Mouse (Mus musculus) NIH3T3 (cell line): ENCODE data around the gene Olfr1512.
"Not testable (repeated sequence)": the region's sequence is repeated elsewhere in the genome, so short reads cannot be mapped to it uniquely, and the experiment has no call there.

Experiments
- DNase-seq: peaks from one replicate; pipeline ENCODE4 v3.0.0-alpha.2; 2012; ENCODE audit warnings: low read depth

Olfr1512 gene

DNA sequence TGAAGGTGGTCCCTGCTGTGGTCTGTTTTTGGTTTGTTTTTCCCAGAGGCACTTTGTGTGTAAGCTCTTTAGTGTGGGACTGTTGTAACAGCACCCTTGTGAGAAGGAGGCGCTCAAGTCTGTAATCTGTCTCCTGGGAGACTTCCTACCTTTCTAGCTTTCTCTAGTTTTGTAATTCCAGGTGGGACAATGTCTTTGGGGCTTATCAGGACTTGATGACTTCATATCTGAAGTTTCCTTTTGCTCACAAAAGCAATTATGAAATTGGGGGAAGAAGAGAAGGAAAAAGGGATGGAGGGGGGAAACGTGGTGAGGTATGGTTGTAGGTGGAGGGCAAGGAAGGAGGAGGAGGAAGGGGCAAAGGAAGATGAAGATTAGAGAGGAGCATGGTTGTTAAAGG lies at the start of gene Olfr1512:
Gene Olfr1512 (minus strand): TSS at position 101 of the 400 bp plus-strand sequence.
- no peak for DNase-seq

DNA sequence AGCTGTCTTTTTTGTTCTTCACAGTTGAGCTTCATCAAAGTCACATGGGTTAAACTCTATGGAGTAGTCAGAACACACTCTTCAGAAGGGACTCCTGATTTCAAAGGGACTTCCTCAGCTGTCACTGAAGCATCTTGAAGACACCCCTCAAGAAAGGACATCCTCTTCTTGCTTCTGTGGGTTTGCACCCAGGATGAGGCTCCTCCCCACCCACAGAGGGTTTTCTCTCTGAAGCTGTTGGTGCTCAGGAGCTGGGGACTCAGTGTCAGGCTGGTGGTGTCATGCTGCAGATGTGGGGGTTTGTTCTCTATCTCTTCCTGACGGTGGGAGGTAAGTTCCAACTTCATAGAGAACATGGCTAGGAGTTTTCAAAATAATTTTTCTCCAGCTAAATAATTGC lies 48.7 kb upstream of the Olfr1512 start:
- DNase-seq = no peak

DNA sequence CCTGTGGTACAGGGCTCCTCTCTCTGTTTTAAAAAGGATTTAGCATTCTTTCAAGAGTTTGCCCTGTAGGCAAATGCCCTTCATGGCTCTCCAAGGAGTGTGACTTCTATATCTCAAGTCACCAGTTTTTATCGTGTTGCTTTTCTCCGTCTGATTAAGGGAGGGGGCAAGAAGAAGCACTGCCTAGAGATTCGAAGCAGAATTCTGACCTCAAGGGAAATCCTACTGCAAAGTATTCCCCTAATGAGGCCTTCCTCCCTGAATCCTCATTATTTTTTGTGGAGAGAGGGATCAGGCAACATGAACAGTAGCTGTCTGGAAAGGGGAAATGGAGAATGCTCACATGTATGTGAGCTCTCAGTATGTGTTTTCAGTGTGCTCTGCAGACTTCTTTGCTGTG lies 35.3 kb upstream of the Olfr1512 start, which contains the start of gene Olfr1510:
Gene Olfr1510 (minus strand): TSS at position 101 of the 400 bp plus-strand sequence.
- DNase-seq = no peak

DNA sequence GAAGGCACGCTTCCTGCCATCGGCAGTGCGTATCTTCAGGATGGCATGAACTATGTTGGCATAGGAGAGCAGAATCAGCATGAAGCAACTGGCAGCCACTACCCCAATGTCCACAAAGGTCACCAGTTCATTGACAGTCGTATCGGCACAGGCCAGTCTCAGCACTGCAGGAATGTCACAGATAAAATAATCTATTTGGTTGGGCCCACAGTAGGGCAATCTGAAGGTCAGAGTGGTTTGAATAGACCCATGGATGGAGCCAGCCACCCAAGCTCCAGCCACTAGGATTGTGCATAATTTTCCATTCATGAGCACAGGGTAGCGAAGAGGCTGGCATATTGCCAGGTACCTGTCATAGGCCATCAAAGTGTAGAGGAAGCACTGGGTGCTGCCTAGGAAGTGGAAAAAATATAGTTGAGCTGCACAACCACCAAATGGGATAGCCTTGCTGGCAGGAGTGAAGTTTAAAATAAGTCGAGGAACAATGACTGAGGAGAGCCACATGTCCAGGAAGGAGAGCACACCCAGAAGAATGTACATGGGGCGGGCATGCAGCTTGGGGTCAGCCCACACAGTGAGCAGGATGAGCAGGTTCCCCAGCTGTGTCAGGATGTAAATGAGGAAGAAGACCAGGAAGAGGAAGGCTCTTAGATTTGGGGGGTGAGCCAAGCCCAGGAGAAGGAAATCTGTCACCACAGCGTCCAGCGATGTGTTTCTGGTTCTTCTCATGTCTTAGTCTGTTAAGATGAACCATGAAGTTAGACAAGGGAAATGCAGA lies 31.4 kb upstream of the Olfr1512 start:
- DNase-seq = not testable (repeated sequence)

- DNase-seq = no peak
Observed at GRCm38 (mm10) chr14:52397279-52397678, 18.3 kb upstream of the Olfr1512 start, which contains the start of gene Olfr1511. Gene Olfr1511, minus strand, starts transcription at chr14:52397379.

DNA sequence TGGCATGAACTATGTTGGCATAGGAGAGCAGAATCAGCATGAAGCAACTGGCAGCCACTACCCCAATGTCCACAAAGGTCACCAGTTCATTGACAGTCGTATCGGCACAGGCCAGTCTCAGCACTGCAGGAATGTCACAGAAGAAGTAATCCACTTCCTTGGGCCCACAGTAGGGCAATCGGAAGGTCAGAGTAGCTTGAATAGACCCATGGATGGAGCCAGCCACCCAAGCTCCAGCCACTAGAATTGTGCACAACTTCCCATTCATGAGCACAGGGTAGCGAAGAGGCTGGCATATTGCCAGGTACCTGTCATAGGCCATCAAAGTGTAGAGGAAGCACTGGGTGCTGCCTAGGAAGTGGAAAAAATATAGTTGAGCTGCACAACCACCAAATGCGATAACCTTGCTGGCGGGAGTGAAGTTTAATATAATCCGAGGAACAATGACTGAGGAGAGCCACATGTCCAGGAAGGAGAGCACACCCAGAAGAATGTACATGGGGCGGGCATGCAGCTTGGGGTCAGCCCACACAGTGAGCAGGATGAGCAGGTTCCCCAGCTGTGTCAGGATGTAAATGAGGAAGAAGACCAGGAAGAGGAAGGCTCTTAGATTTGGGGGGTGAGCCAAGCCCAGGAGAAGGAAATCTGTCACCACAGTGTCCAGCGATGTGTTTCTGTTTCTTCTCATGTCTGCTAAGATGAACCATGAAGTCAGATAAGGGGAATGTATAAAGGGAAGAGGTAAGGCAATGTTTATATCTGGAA lies 11.3 kb upstream of the Olfr1512 start:
- not testable (repeated sequence) for DNase-seq

DNA sequence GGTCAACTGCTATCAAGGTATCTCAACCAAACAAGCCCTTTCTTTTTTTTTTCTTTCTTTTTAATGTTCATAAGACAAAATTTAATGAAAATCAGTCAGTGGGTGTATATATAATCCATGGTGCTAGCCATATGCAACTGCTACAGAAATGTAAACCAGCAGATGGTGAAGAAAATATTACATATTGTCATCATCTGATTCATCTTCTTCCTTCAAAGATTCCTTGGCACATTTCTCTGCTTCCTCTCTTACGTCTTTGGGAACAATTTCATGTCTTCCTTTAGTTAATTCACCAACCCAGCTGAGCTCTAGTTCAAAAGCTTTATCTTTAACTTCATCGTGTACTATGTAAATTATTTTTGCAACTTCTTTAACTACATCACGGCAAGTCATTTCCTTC lies 10.2 kb downstream of the Olfr1512 start:
- no peak for DNase-seq

GRCm38 (mm10) chr14:52356308-52356707 lies 22.7 kb downstream of the Olfr1512 start, which contains the start of gene Olfr1513:
Gene Olfr1513, minus strand, starts transcription at chr14:52356408.
- no peak for DNase-seq

- DNase-seq = no peak
Observed at GRCm38 (mm10) chr14:52339512-52339852, 39.5 kb downstream of the Olfr1512 start.

DNA sequence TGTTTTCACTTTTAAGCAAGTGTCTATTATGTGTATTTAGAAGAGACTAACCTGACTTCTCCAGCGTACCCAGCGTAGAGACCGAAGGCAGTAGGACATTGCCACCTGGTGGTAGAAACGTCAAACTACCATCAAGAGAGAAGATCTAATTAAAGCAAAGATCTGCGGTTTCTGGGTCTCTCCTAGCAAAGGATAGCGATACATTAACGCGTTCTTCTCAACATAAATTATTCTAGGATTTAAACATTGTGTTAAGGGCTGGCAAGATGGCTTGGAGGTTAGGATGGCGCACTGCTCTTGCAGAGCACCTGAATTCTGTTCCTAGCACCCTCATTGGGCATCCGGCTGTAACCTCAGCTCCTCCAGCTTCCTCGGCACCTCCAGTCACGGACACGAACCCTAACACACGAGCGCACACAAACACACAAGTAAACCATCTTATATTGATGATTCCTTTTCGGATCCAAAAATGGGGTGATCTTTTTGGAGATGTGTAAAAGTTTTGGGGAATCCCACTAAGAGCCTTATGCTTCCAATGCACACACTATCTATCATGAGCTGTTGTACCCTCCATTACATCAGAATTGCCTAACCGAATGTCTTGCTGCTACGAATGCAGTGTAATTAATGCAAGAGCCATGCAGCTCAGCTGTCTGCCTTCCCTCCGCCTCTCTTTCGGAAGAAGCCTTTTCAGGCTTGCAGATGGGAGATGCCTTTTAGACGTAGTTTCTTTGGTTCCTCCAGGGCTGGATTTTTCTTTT lies 40.0 kb downstream of the Olfr1512 start:
- DNase-seq = peak; percentile 85

GRCm38 (mm10) chr14:52332171-52332570 lies 46.8 kb downstream of the Olfr1512 start:
- no peak for DNase-seq

DNA sequence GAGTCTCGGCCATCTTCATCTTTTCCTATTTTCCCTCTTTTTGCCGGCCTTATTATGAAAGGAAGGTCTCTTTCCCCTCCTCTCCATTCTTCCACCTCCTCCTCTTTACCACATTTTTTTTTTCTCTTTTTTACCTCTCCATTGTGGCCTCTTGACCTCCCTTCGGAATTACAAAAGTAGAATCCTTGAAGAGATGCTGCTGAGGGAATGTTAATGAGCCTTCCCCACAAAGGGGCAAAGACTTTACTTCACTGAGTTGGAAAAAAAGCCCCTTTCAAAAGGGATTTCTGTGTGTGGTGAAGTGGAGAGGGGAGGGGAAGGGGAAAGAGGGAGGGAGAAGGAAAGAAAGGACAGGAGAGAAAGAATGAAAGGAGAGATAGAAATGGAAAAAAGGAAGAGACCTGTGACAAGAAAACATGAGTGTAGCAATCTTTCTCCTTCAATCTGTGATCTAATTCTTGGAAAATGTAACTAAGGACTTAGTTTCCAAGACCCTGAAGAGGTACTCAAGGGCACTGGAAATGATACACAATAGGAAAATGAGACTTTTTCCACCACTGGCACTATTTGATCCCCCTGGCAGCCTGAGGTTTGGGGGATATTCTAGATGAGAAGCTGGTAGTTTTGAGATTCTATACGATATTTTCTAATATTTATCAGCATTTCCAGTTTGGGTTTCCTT lies 47.8 kb downstream of the Olfr1512 start:
- DNase-seq = no peak

DNA sequence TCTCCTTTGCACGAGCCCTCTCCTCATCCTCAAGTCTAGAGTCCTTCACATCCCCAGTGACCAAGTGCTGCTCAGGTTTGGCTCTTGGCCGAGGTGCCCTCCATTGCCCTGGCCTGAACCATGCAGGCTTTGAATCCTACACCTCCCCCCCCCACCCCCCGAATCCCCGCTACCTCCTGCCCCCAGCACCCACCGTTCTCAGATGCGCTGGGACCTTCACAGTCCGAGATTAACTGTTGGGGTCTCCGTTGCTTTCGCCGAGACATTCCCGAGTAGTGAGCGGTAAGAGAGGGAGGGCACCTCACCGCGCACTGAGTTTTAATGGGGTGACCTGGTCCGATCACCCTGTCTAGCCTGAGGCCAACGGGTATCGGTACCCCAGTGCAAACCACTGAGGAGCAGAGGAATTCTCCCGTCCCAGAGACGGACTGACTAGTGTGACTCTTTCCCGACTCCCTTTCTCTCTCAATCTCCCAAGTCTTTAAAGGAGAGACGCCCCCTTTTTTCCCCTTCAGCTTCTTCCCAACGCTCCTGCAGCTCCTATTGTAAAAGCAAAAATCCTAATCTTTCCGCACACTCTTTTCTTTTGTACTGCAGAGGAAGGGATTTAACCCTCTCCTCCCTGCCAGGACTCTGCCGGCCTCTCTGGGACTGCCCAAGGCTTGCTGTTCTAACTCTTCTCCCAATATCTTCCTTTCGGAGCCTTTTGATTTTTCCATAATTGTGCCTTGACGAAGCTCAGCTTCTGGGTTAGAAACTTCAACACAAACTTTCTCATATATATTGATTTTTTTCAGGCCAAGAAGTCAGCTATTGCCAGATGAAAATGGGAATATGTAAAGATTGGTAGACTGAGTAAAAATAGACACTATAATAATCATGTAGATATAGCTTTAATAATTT lies 50.8 kb downstream of the Olfr1512 start, which contains the start of gene Sall2:
Gene Sall2 (minus strand): TSS at position 853 of the 903 bp plus-strand sequence.
- DNase-seq = no peak

GRCm38 (mm10) chr14:52327375-52327901 lies 51.5 kb downstream of the Olfr1512 start:
- DNase-seq = no peak

GRCm38 (mm10) chr14:52325890-52326289 lies 53.1 kb downstream of the Olfr1512 start:
- no peak for DNase-seq
